Mouse (Mus musculus) forebrain, embryonic 14.5 days (tissue): ENCODE results near the gene Nmur1. TPM values are rescaled to one million over a fixed set of nuclear protein-coding genes. Genes with fewer than 3 reads are reported as not detected.

ENCODE experiments used
- ATAC-seq: fragments of 200-750 bp; cut with Nextera tagmentation; 2 replicates; pipeline ENCODE4 v1.8.0; 2017; ENCODE audit warnings: mild to moderate bottlenecking, moderate library complexity
- DNase-seq: peaks from one replicate; pipeline ENCODE4 v3.0.0-alpha.2; 2015; ENCODE audit warnings: low spot score
- H3K27ac ChIP-seq: fragments of 300-500 bp; sonication (generic); 2 replicates; pipeline ENCODE4 v1.5.1; 2014; ENCODE audit warnings: low read depth, mild to moderate bottlenecking, control low read depth, low read length, moderate library complexity
- H3K27me3 ChIP-seq: fragments of 300-500 bp; sonication (generic); replicated peaks from 2 replicates; pipeline ENCODE4 v1.6.1; 2014; ENCODE audit warnings: low read length, control low read depth, mixed read lengths; ENCODE audit not compliant: control insufficient read depth, insufficient read depth
- H3K36me3 ChIP-seq: fragments of 300-500 bp; sonication (generic); 2 replicates; pipeline ENCODE4 v1.6.1; 2014; ENCODE audit warnings: low read length, control low read depth; ENCODE audit not compliant: control insufficient read depth, insufficient read depth
- H3K4me1 ChIP-seq: fragments of 300-500 bp; sonication (generic); 2 replicates; pipeline ENCODE4 v1.6.1; 2014; ENCODE audit warnings: antibody characterized with exemption, low read length, control low read depth; ENCODE audit not compliant: control insufficient read depth, insufficient read depth
- H3K4me2 ChIP-seq: fragments of 300-500 bp; sonication (generic); 2 replicates; pipeline ENCODE4 v1.6.1; 2014; ENCODE audit warnings: mild to moderate bottlenecking, control low read depth, low read length
- H3K4me3 ChIP-seq: fragments of 300-500 bp; sonication (generic); 2 replicates; pipeline ENCODE4 v1.5.1; 2014; ENCODE audit warnings: low read depth, low read length, control low read depth
- H3K9ac ChIP-seq: fragments of 300-500 bp; sonication (generic); 2 replicates; pipeline ENCODE4 v1.6.1; 2014; ENCODE audit warnings: mild to moderate bottlenecking, low read length, control low read depth, moderate library complexity
- H3K9me3 ChIP-seq: fragments of 300-500 bp; sonication (generic); replicated peaks from 2 replicates; pipeline ENCODE4 v1.6.1; 2016; ENCODE audit warnings: low read length, control low read depth, mixed read lengths; ENCODE audit not compliant: control insufficient read depth
- WGBS: fragments of 180-500 bp; shearing (Covaris S2); extraction: QIAGEN DNeasy Blood & Tissue Kit; methylation state at CpG from one replicate; pipeline ENCODE4 v1.1.7; 2014; 5-methylcytosine and 5-hydroxymethylcytosine counted together
- polyA plus RNA-seq: library from polyadenylated mRNA; unstranded; fragments of >200 nt; fragmentation: Nextera tagmentation; extraction: Ambion mirVana; gene quantifications from 2 replicates; pipeline ENCODE4 v1.2.1, GENCODE M21; 2014

The Nmur1 gene
- polyA plus RNA-seq, 1 experiment from 2014 or later, result not detected

DNA sequence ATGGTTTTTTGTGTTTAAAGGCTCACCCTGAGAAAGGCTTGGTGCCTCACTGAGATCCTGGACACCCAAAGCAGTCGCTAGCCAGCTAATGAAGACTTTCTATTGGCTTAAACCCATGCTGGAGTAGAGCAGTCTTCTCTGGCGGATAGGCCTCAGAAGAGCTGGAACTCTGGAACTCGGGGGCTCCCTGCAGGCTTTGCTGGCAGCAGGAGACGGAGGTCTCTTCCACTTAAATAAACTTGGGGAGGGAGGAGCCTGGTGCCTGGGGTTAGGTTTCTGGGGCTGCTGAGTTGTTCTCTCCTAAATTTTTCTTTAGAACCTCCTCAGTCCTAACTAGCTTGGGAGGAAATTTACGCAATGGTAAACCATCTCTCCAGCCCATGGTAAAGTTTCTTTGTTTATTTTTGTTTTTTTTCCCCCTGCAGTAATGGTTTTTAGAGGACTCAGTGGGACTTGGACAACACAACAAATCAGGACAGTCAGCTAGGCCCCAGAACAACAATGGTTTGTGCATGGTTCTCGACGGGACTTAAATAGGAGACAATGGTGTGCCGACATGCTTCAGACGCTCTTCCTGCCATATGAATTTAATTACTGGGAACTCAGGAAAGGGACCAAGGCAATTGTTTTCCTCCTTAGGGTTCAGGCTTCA is 38.3 kb upstream of the Nmur1 start:
- Histone ChIP-seq H3K9ac (no peak overlapping the region), H3K27ac (no peak overlapping the region), H3K4me3 (no peak overlapping the region), H3K36me3 (no peaks in the 10 kb centered on the region), H3K4me2 (no peak overlapping the region), H3K27me3 (no peaks in the 10 kb centered on the region), H3K9me3 (no peaks in the 10 kb centered on the region), H3K4me1 (no peaks in the 10 kb centered on the region)
- 45% methylated on average over 9 of the region's 9 CpGs for WGBS
- no peak for DNase-seq
- no peak for ATAC-seq

DNA sequence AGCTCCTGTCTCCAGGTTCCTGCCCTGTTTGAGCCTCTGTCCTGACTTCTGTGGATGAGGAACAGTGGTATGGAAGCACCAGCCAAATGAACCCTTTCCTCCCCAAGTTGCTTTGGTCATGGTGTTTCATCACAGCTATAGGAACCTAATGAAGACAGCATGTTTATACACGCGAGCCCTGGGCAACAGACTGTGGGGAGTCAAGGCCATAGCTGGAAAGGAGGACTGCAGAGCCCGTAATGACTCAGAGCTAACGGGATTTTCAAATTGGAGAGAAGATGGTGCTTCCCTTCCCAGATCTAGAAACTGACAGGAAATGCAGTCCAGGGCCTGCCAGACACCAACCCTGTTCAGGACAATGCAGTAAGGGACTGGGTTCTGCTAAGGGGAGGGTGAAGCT is 33.3 kb upstream of the Nmur1 start:
- no peak overlapping the region for H3K4me3 ChIP-seq
- no peak overlapping the region for H3K9ac ChIP-seq
- H3K27me3 ChIP-seq, result no peaks in the 10 kb centered on the region
- H3K4me1 ChIP-seq, result no peaks in the 10 kb centered on the region
- no peaks in the 10 kb centered on the region for H3K36me3 ChIP-seq
- no peak for DNase-seq
- WGBS, result 87% methylated on average over 4 of the region's 4 CpGs
- no peaks in the 10 kb centered on the region for H3K9me3 ChIP-seq
- H3K4me2 ChIP-seq, result no peak overlapping the region
- no peak for ATAC-seq
- H3K27ac ChIP-seq, result no peak overlapping the region

DNA sequence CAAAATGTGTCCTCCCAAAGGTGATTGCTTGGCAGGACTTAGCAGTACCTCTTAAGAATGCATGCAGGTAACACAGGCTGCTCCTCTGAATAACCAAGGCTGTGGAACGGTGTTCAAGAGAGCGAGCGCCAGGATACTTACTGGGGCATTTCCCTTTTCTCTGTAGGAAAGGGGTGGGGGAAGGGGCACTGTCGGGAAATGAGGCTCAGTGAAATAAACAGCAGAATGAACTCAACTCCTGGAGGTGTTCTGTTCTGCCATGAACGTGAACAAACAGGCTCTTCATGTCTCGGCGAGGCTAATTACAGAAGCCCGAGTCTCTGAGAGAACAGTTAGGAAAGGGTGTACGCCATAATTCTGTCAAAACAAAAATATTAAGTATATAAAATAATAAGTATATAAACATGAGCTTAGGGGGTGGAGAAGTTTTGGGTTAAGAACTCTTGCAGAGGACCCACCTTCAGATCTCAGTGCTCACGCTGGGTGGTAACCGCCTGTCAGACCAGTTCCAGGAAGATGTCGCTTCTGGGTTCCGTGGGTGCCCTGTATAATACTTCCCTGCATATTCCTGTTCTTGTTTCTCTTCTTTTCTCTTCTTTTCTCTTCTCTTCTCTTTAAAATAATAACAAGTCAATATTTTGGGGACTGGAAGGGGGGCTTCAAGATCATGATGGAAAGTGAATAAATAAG is 31.0 kb upstream of the Nmur1 start:
- H3K9ac ChIP-seq, result no peak overlapping the region
- no peaks in the 10 kb centered on the region for H3K36me3 ChIP-seq
- no peaks in the 10 kb centered on the region for H3K27me3 ChIP-seq
- no peak for DNase-seq
- 68% methylated on average over 13 of the region's 13 CpGs for WGBS
- no peak overlapping the region for H3K4me3 ChIP-seq
- no peak overlapping the region for H3K4me2 ChIP-seq
- no peaks in the 10 kb centered on the region for H3K9me3 ChIP-seq
- no peak for ATAC-seq
- H3K4me1 ChIP-seq, result no peaks in the 10 kb centered on the region
- H3K27ac ChIP-seq, result no peak overlapping the region

DNA sequence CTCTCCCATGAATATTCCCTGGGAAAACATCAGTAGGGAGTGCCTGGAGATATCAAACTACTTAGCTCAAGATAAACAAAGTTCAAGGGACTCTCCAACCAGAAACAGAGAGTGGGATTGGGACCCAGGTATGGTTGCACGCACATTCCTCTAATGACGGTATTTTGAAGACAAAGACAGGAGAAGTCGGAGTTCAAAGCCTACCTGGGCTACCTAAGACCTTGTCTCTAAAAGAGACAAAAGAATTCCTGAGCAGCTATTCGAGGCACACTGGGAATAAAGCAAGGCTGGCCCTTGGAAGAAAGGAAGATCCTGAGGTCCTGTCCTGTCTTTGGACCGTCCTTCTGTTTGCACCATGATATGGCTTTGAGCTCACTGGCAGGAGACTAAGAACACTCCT is 26.7 kb upstream of the Nmur1 start:
- H3K36me3 ChIP-seq, result no peaks in the 10 kb centered on the region
- no peaks in the 10 kb centered on the region for H3K27me3 ChIP-seq
- no peak overlapping the region for H3K4me3 ChIP-seq
- no peak overlapping the region for H3K9ac ChIP-seq
- H3K27ac ChIP-seq, result no peak overlapping the region
- DNase-seq (no peak), ATAC-seq (no peak)
- H3K4me1 ChIP-seq, result no peaks in the 10 kb centered on the region
- H3K9me3 ChIP-seq, result no peaks in the 10 kb centered on the region
- H3K4me2 ChIP-seq, result no peak overlapping the region
- WGBS, result 67% methylated on average over 5 of the region's 5 CpGs

DNA sequence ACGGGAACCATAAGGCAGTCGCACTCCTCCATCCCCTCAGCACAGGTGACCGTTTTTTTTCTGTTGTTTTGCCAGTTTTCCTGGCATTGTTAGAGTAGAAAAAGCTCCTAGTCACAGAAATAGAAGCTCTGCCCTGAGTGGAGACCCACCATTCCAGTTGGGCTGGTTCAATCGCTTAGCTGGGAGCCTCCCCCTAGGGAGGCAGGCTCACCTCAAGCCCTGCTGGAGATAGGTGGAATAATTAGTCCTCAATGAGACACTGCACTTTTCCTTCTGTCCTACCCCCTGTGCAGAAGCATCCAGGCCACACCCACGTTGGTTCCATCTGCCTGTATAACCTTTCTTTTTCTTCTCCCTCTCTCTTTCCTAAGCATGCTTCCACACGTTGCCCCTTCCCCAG is 23.9 kb upstream of the Nmur1 start:
- H3K9ac ChIP-seq, result no peak overlapping the region
- no peak overlapping the region for H3K4me3 ChIP-seq
- H3K27ac ChIP-seq, result no peak overlapping the region
- no peaks in the 10 kb centered on the region for H3K4me1 ChIP-seq
- 50% methylated on average over 6 of the region's 6 CpGs for WGBS
- H3K9me3 ChIP-seq, result no peaks in the 10 kb centered on the region
- DNase-seq (no peak), ATAC-seq (no peak)
- no peaks in the 10 kb centered on the region for H3K27me3 ChIP-seq
- H3K4me2 ChIP-seq, result no peak overlapping the region
- no peaks in the 10 kb centered on the region for H3K36me3 ChIP-seq

DNA sequence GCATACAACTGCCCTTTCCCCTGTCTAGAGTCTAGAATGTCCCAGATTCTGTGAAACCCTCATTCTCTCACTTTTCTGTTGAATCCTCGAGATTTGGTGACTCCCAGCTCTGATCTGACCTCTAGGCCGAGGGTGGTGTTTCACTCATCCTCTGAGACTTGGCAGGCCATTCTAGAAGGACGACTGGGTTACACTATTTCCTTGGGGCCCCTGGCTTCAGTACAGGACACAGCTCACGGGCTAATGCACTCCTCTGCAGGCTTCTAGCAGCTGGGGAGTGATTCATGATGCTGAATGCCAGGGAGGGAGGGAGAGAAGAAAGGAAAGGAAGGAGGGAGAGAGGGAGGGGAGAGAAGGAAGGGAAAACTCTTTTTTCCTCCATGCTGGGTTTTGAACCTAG is 22.2 kb upstream of the Nmur1 start:
- no peak for DNase-seq
- no peaks in the 10 kb centered on the region for H3K27me3 ChIP-seq
- H3K27ac ChIP-seq, result peak overlapping the region; percentile 53
- H3K4me1 ChIP-seq, result peaks cover 5% of the 10 kb centered on the region
- no peaks in the 10 kb centered on the region for H3K36me3 ChIP-seq
- ATAC-seq, result no peak
- no peak overlapping the region for H3K4me3 ChIP-seq
- no peaks in the 10 kb centered on the region for H3K9me3 ChIP-seq
- H3K4me2 ChIP-seq, result no peak overlapping the region
- 36% methylated on average over 4 of the region's 4 CpGs for WGBS
- H3K9ac ChIP-seq, result no peak overlapping the region

DNA sequence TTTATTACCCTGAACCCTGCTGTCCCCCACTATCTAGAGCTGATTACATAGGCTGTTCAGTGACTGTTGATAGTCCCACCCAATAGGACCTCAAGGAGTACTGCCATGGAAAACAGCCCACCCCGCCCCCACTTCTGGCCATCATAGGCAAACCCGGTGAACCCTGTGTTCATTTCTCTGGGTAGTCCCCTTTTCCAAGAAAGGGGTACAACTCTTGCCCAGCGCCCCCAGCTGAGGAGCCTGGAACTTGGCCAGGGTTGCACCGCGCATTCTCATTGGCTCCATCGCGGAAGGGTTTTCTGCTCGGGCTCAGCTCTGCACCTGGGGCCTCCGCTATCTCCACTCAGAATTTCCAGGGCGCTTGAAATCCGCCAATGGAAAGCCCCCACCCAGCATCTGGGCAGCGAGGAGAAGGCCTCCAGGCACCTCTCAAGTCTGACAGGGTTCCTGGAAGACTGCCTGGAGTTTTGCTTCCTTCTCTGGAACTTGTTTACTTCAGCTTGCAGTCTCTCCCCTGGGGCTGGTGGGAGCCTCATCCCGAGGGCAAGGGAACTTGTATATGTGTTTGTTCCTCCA is 21.7 kb upstream of the Nmur1 start:
- H3K4me1 ChIP-seq, result peaks cover 10% of the 10 kb centered on the region
- H3K9me3 ChIP-seq, result no peaks in the 10 kb centered on the region
- peak overlapping the region; percentile 53 for H3K27ac ChIP-seq
- H3K27me3 ChIP-seq, result no peaks in the 10 kb centered on the region
- H3K9ac ChIP-seq, result no peak overlapping the region
- 45% methylated on average over 13 of the region's 13 CpGs for WGBS
- no peak overlapping the region for H3K4me3 ChIP-seq
- H3K4me2 ChIP-seq, result no peak overlapping the region
- H3K36me3 ChIP-seq, result no peaks in the 10 kb centered on the region
- DNase-seq, result peak; percentile 49
- ATAC-seq, result no peak

DNA sequence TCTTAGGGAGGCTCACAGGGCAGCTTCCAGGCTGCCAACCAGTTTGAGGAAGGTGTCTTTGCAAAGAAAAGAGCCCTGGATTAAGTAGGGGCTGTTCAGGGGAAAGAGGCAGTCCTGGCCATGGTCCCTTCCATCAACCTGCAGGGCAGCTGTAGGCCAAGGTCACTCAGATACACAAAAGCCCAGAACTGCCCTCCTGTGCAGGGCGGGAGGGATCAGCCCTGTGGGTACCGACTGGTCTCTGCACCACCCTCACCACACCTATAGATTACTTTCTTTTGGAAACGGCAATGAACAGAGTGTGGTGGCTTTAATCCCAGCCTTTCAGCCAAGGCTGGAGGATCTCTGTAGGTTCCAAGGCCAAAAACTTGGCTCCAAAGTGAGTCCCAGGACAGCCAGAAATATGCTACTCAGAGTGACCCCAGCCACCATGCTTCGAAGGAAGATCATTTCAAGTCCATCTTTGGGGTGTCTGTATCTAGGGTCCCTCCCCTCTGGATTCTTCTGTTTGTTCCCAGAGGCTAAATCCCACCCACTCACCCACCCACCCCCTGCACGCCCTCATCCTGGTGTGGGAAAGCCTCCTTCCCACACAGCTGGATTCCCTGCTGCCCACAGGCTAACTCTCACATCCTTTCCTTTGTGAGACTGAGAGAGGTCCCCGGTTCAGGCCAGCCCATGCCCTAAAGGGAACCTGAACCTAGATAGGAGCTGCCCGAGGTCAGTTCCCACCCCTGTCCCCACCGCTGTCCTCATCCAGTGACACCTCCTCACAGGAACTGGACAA is 17.6 kb upstream of the Nmur1 start:
- no peak for DNase-seq
- Histone ChIP-seq H3K27ac (peak overlapping the region; percentile 100), H3K9me3 (no peaks in the 10 kb centered on the region), H3K36me3 (no peaks in the 10 kb centered on the region), H3K4me3 (peak overlapping the region; percentile 43), H3K9ac (peak overlapping the region; percentile 97), H3K27me3 (no peaks in the 10 kb centered on the region), H3K4me2 (peak overlapping the region; percentile 84), H3K4me1 (peaks cover 18% of the 10 kb centered on the region)
- no peak for ATAC-seq
- 46% methylated on average over 8 of the region's 8 CpGs for WGBS
